Mouse (Mus musculus) liver, embryonic 13.5 days (tissue): Measurements from ENCODE around the gene Dennd1a. TPM values are rescaled to one million over a fixed set of nuclear protein-coding genes. Genes with fewer than 3 reads are reported as not detected.

Source experiments
- ATAC-seq: fragments of 200-750 bp; cut with Nextera tagmentation; 2 replicates; pipeline ENCODE4 v1.8.0; 2017; ENCODE audit warnings: low read depth, mild to moderate bottlenecking, moderate number of reproducible peaks, moderate library complexity
- DNase-seq: peaks from one replicate; pipeline ENCODE4 v3.0.0; 2022
- H3K27ac ChIP-seq: fragments of 300-500 bp; sonication (generic); 2 replicates; pipeline ENCODE4 v1.5.1; 2015; ENCODE audit warnings: moderate library complexity, mild to moderate bottlenecking, inconsistent platforms
- H3K27me3 ChIP-seq: fragments of 300-500 bp; sonication (generic); 2 replicates; pipeline ENCODE4 v1.6.1; 2015; ENCODE audit warnings: mild to moderate bottlenecking, inconsistent platforms
- H3K36me3 ChIP-seq: fragments of 300-500 bp; sonication (generic); 2 replicates; pipeline ENCODE4 v1.6.1; 2015; ENCODE audit warnings: mild to moderate bottlenecking, inconsistent platforms
- H3K4me1 ChIP-seq: fragments of 300-500 bp; sonication (generic); replicated peaks from 2 replicates; pipeline ENCODE4 v1.6.1; 2015; ENCODE audit warnings: inconsistent platforms
- H3K4me2 ChIP-seq: fragments of 300-500 bp; sonication (generic); 2 replicates; pipeline ENCODE4 v1.6.1; 2015; ENCODE audit warnings: inconsistent platforms, mild to moderate bottlenecking, moderate library complexity
- H3K4me3 ChIP-seq: fragments of 300-500 bp; sonication (generic); replicated peaks from 2 replicates; pipeline ENCODE4 v1.5.1; 2015; ENCODE audit warnings: mild to moderate bottlenecking, inconsistent platforms
- H3K9ac ChIP-seq: fragments of 300-500 bp; sonication (generic); 2 replicates; pipeline ENCODE4 v1.6.1; 2015; ENCODE audit warnings: mild to moderate bottlenecking, inconsistent platforms
- H3K9me3 ChIP-seq: fragments of 300-500 bp; sonication (generic); replicated peaks from 2 replicates; pipeline ENCODE4 v1.6.1; 2016; ENCODE audit warnings: inconsistent platforms
- WGBS: fragments of 180-500 bp; shearing (Covaris S2); methylation state at CpG from one replicate; pipeline ENCODE4 v1.1.7; 2015; ENCODE audit not compliant: insufficient replicate concordance; 5-methylcytosine and 5-hydroxymethylcytosine counted together
- polyA plus RNA-seq: library from polyadenylated mRNA; unstranded; fragments of >200 nt; fragmentation: Nextera tagmentation; extraction: Ambion mirVana; gene quantifications from 2 replicates; pipeline ENCODE4 v1.2.1, GENCODE M21; 2015

Gene Dennd1a
- polyA plus RNA-seq, 1 experiment from 2014 or later, result 7.6 TPM

GRCm38 (mm10) chr2:37799137-37799536 is 488.1 kb downstream of the Dennd1a start:
- no peak for DNase-seq
- H3K4me3 ChIP-seq, result no peak overlapping the region
- H3K27ac ChIP-seq, result no peak overlapping the region
- H3K4me1 ChIP-seq, result peaks cover 10% of the 10 kb centered on the region
- WGBS, result 78% methylated on average over 6 of the region's 6 CpGs
- no peak for ATAC-seq
- no peaks in the 10 kb centered on the region for H3K36me3 ChIP-seq
- no peaks in the 10 kb centered on the region for H3K9me3 ChIP-seq
- H3K27me3 ChIP-seq, result peaks cover 23% of the 10 kb centered on the region
- no peak overlapping the region for H3K4me2 ChIP-seq
- H3K9ac ChIP-seq, result no peak overlapping the region

- Histone ChIP-seq H3K4me2 (no peak overlapping the region), H3K9me3 (no peaks in the 10 kb centered on the region), H3K27me3 (peaks cover 44% of the 10 kb centered on the region), H3K36me3 (no peaks in the 10 kb centered on the region), H3K4me1 (peaks cover 7% of the 10 kb centered on the region), H3K9ac (no peak overlapping the region), H3K4me3 (no peak overlapping the region), H3K27ac (no peak overlapping the region)
- no peak for DNase-seq
- WGBS, result 69% methylated on average over 4 of the region's 4 CpGs
- ATAC-seq, result no peak
These were observed 490.1 kb downstream of the Dennd1a start for GRCm38 (mm10) chr2:37797046-37797445.

GRCm38 (mm10) chr2:37796021-37796420 is 491.2 kb downstream of the Dennd1a start:
- Histone ChIP-seq H3K4me2 (no peak overlapping the region), H3K9me3 (no peaks in the 10 kb centered on the region), H3K27ac (no peak overlapping the region), H3K4me3 (no peak overlapping the region), H3K9ac (no peak overlapping the region), H3K27me3 (peaks cover 53% of the 10 kb centered on the region), H3K4me1 (no peaks in the 10 kb centered on the region), H3K36me3 (no peaks in the 10 kb centered on the region)
- ATAC-seq (no peak), DNase-seq (no peak)
- WGBS, result 32% methylated on average over 1 of the region's 1 CpGs

GRCm38 (mm10) chr2:37791340-37791739 is 495.9 kb downstream of the Dennd1a start:
- Histone ChIP-seq H3K27ac (no peak overlapping the region), H3K27me3 (peaks cover 86% of the 10 kb centered on the region), H3K4me3 (no peak overlapping the region), H3K36me3 (no peaks in the 10 kb centered on the region), H3K9me3 (no peaks in the 10 kb centered on the region), H3K4me1 (no peaks in the 10 kb centered on the region; the same call in 1 of the 2 replicates), H3K9ac (no peak overlapping the region), H3K4me2 (no peak overlapping the region)
- ATAC-seq, result no peak
- WGBS, result 70% methylated on average over 4 of the region's 4 CpGs
- DNase-seq, result no peak

GRCm38 (mm10) chr2:37790738-37791137 is 496.5 kb downstream of the Dennd1a start:
- H3K27me3 ChIP-seq, result peaks cover 89% of the 10 kb centered on the region
- DNase-seq (no peak), ATAC-seq (no peak)
- H3K4me2 ChIP-seq, result no peak overlapping the region
- H3K36me3 ChIP-seq, result no peaks in the 10 kb centered on the region
- 81% methylated on average over 14 of the region's 14 CpGs for WGBS
- H3K27ac ChIP-seq, result no peak overlapping the region
- no peaks in the 10 kb centered on the region; the same call in 1 of the 2 replicates for H3K4me1 ChIP-seq
- H3K9me3 ChIP-seq, result no peaks in the 10 kb centered on the region
- no peak overlapping the region for H3K4me3 ChIP-seq
- no peak overlapping the region for H3K9ac ChIP-seq

GRCm38 (mm10) chr2:37789995-37790394 is 497.2 kb downstream of the Dennd1a start:
- no peak overlapping the region for H3K4me2 ChIP-seq
- H3K36me3 ChIP-seq, result no peaks in the 10 kb centered on the region
- no peak overlapping the region for H3K27ac ChIP-seq
- WGBS, result 75% methylated on average over 10 of the region's 10 CpGs
- no peaks in the 10 kb centered on the region for H3K9me3 ChIP-seq
- H3K27me3 ChIP-seq, result peaks cover 88% of the 10 kb centered on the region
- DNase-seq (no peak), ATAC-seq (no peak)
- H3K4me1 ChIP-seq, result no peaks in the 10 kb centered on the region; the same call in 1 of the 2 replicates
- H3K9ac ChIP-seq, result no peak overlapping the region
- H3K4me3 ChIP-seq, result no peak overlapping the region

- DNase-seq (no peak), ATAC-seq (no peak)
- no peaks in the 10 kb centered on the region; the same call in 1 of the 2 replicates for H3K4me1 ChIP-seq
- H3K4me3 ChIP-seq, result no peak overlapping the region
- no peak overlapping the region for H3K4me2 ChIP-seq
- H3K27ac ChIP-seq, result no peak overlapping the region
- no peaks in the 10 kb centered on the region for H3K9me3 ChIP-seq
- no peaks in the 10 kb centered on the region for H3K36me3 ChIP-seq
- WGBS, result 70% methylated on average over 5 of the region's 5 CpGs
- no peak overlapping the region for H3K9ac ChIP-seq
- peaks cover 85% of the 10 kb centered on the region for H3K27me3 ChIP-seq
These were observed 498.2 kb downstream of the Dennd1a start for GRCm38 (mm10) chr2:37789029-37789428.

- Histone ChIP-seq H3K27ac (no peak overlapping the region), H3K36me3 (no peaks in the 10 kb centered on the region), H3K4me1 (no peaks in the 10 kb centered on the region; the same call in 1 of the 2 replicates), H3K27me3 (peaks cover 80% of the 10 kb centered on the region), H3K4me2 (no peak overlapping the region), H3K9ac (no peak overlapping the region), H3K9me3 (no peaks in the 10 kb centered on the region), H3K4me3 (no peak overlapping the region)
- WGBS, result 58% methylated on average over 7 of the region's 7 CpGs
- ATAC-seq (no peak), DNase-seq (no peak)
These were observed 498.8 kb downstream of the Dennd1a start for GRCm38 (mm10) chr2:37788176-37788962.

- no peak for DNase-seq
- Histone ChIP-seq H3K4me2 (peak overlapping the region; percentile 19; the same call in 1 of the 2 replicates), H3K27me3 (peaks cover 70% of the 10 kb centered on the region), H3K27ac (no peak overlapping the region), H3K9ac (no peak overlapping the region), H3K4me3 (peak overlapping the region; percentile 21; the same call in 1 of the 2 replicates), H3K9me3 (no peaks in the 10 kb centered on the region), H3K4me1 (no peaks in the 10 kb centered on the region; the same call in 1 of the 2 replicates), H3K36me3 (no peaks in the 10 kb centered on the region)
- no peak for ATAC-seq
- 34% methylated on average over 52 of the region's 52 CpGs for WGBS
These were observed 500.7 kb downstream of the Dennd1a start for GRCm38 (mm10) chr2:37786461-37786860.

GRCm38 (mm10) chr2:37784473-37784872 is 502.7 kb downstream of the Dennd1a start:
- Histone ChIP-seq H3K4me2 (no peak overlapping the region), H3K27me3 (peaks cover 62% of the 10 kb centered on the region), H3K27ac (no peak overlapping the region), H3K9me3 (no peaks in the 10 kb centered on the region), H3K4me3 (no peak overlapping the region), H3K9ac (no peak overlapping the region), H3K36me3 (no peaks in the 10 kb centered on the region), H3K4me1 (peaks cover 19% of the 10 kb centered on the region)
- DNase-seq (no peak), ATAC-seq (no peak)
- WGBS, result 52% methylated on average over 5 of the region's 5 CpGs

- peaks cover 54% of the 10 kb centered on the region for H3K27me3 ChIP-seq
- H3K4me2 ChIP-seq, result no peak overlapping the region
- H3K27ac ChIP-seq, result no peak overlapping the region
- H3K4me1 ChIP-seq, result peaks cover 34% of the 10 kb centered on the region
- no peak for DNase-seq
- ATAC-seq, result no peak
- 45% methylated on average over 7 of the region's 7 CpGs for WGBS
- H3K36me3 ChIP-seq, result no peaks in the 10 kb centered on the region
- H3K4me3 ChIP-seq, result no peak overlapping the region
- no peaks in the 10 kb centered on the region for H3K9me3 ChIP-seq
- no peak overlapping the region for H3K9ac ChIP-seq
These were observed 505.2 kb downstream of the Dennd1a start for GRCm38 (mm10) chr2:37782002-37782401.

- H3K4me2 ChIP-seq, result no peak overlapping the region
- peaks cover 54% of the 10 kb centered on the region for H3K27me3 ChIP-seq
- no peaks in the 10 kb centered on the region for H3K9me3 ChIP-seq
- ATAC-seq, result no peak
- 52% methylated on average over 3 of the region's 3 CpGs for WGBS
- H3K4me1 ChIP-seq, result peaks cover 39% of the 10 kb centered on the region
- no peak for DNase-seq
- H3K27ac ChIP-seq, result no peak overlapping the region
- no peak overlapping the region for H3K4me3 ChIP-seq
- no peaks in the 10 kb centered on the region for H3K36me3 ChIP-seq
- H3K9ac ChIP-seq, result no peak overlapping the region
These were observed 505.8 kb downstream of the Dennd1a start for GRCm38 (mm10) chr2:37781421-37781820.
